Mouse (Mus musculus) small intestine, adult 2 months (tissue): ENCODE data around the gene Gan. TPM values are rescaled to one million over a fixed set of nuclear protein-coding genes. Genes with fewer than 3 reads are reported as not detected.

Experiments used
- H3K27ac ChIP-seq: fragments of 200-500 bp; 2 replicates; pipeline ENCODE4 v1.5.1; 2012; ENCODE audit warnings: low read depth, low read length, control low read depth, inconsistent platforms; ENCODE audit not compliant: insufficient read depth
- H3K27me3 ChIP-seq: fragments of 200-500 bp; 2 replicates; pipeline ENCODE4 v1.6.1; 2012; ENCODE audit warnings: mild to moderate bottlenecking, moderate library complexity, low read length, inconsistent platforms; ENCODE audit not compliant: control insufficient read depth, insufficient read depth
- H3K36me3 ChIP-seq: fragments of 200-500 bp; 2 replicates; pipeline ENCODE4 v1.6.1; 2012; ENCODE audit warnings: mild to moderate bottlenecking, low read length, control low read depth, inconsistent platforms; ENCODE audit not compliant: control insufficient read depth, insufficient read depth
- H3K4me1 ChIP-seq: fragments of 200-500 bp; 2 replicates; pipeline ENCODE4 v1.6.1; 2012; ENCODE audit warnings: low read length, inconsistent platforms, mixed read lengths; ENCODE audit not compliant: control insufficient read depth, insufficient read depth, insufficient read length
- H3K4me3 ChIP-seq: fragments of 200-500 bp; 2 replicates; pipeline ENCODE4 v1.5.1; 2012; ENCODE audit warnings: low read depth, mild to moderate bottlenecking, control low read depth, inconsistent platforms, low read length, moderate library complexity
- CTCF ChIP-seq: fragments of 200-500 bp; IDR thresholded peaks from 2 replicates; pipeline ENCODE4 v1.5.1; 2012; ENCODE audit warnings: low read depth, mild to moderate bottlenecking, control low read depth, inconsistent platforms, low read length, moderate library complexity, mixed read lengths; ENCODE audit not compliant: insufficient replicate concordance, insufficient read length; ENCODE audit errors: extremely low read depth
- POLR2A ChIP-seq: fragments of 200-500 bp; IDR thresholded peaks from 2 replicates; pipeline ENCODE4 v1.6.1; 2012; ENCODE audit warnings: low read depth, mild to moderate bottlenecking, control low read depth, inconsistent platforms, low read length, moderate library complexity
- WGBS: fragments of 180-500 bp; shearing (Covaris S2); methylation state at CpG from one replicate; pipeline ENCODE4 v1.1.7; 2018; 5-methylcytosine and 5-hydroxymethylcytosine counted together
- polyA plus RNA-seq: library from polyadenylated mRNA; depleted of rRNA; stranded (reverse); fragments of >200 nt; gene quantifications from 2 replicates; pipeline ENCODE4 v1.2.3, GENCODE M21; 2012

The Gan gene
- polyA plus RNA-seq, 1 experiment = 4.6 TPM

GRCm38 (mm10) chr8:117127063-117127462 is 30.9 kb upstream of the Gan start:
- WGBS = 87% methylated on average over 8 of the region's 8 CpGs

GRCm38 (mm10) chr8:117133702-117134101 is 24.2 kb upstream of the Gan start:
- no peaks in the 10 kb centered on the region for H3K36me3 ChIP-seq
- WGBS = 73% methylated on average over 3 of the region's 3 CpGs
- peaks cover 18% of the 10 kb centered on the region; the same call in 1 of the 2 replicates for H3K4me1 ChIP-seq
- no peak overlapping the region for H3K4me3 ChIP-seq
- H3K27ac ChIP-seq = no peak overlapping the region
- no peak for TF ChIP-seq CTCF
- TF ChIP-seq POLR2A = no peak
- no peaks in the 10 kb centered on the region for H3K27me3 ChIP-seq

More at GRCm38 (mm10) chr8:117127063-117127462, 30.9 kb upstream of the Gan start:
- no peak for TF ChIP-seq POLR2A
- TF ChIP-seq CTCF = no peak; the same call in 1 of the 2 replicates
- Histone ChIP-seq H3K36me3 (no peaks in the 10 kb centered on the region), H3K27me3 (no peaks in the 10 kb centered on the region), H3K27ac (no peak overlapping the region), H3K4me1 (peaks cover 20% of the 10 kb centered on the region; the same call in 1 of the 2 replicates), H3K4me3 (no peak overlapping the region)

GRCm38 (mm10) chr8:117136351-117136750 is 21.6 kb upstream of the Gan start:
- H3K4me1 ChIP-seq = peaks cover 18% of the 10 kb centered on the region; the same call in 1 of the 2 replicates
- no peaks in the 10 kb centered on the region for H3K36me3 ChIP-seq
- no peak for TF ChIP-seq POLR2A
- no peak for TF ChIP-seq CTCF
- 0 out of 2 replicates have a peak overlapping the region, but pooled peaks have one; percentile 14 for H3K27ac ChIP-seq
- 80% methylated on average over 4 of the region's 4 CpGs for WGBS
- H3K4me3 ChIP-seq = no peak overlapping the region
- H3K27me3 ChIP-seq = no peaks in the 10 kb centered on the region

DNA sequence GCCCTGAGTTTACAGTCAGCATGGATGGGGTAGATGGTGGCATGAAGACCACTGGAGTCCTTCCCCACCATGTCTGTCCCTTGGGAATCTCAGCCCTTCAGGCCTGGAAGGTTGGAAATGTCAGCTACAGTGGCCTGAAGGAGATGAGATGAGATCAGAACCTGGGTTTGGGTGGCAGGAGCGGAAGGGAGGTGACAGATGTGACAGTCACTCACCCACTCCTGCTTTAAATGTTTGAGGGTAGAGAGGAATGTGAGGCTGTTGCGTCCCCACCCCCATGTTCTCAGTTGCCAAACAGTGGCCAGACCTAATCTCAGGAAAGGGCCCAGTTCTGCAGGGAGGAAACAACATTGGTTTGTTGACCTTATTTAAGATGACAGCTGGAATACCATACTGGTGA is 21.2 kb upstream of the Gan start:
- 75% methylated on average over 2 of the region's 2 CpGs for WGBS
- no peak overlapping the region for H3K4me3 ChIP-seq
- no peak for TF ChIP-seq POLR2A
- no peak for TF ChIP-seq CTCF
- H3K4me1 ChIP-seq = peaks cover 17% of the 10 kb centered on the region; the same call in 1 of the 2 replicates
- H3K27me3 ChIP-seq = no peaks in the 10 kb centered on the region
- H3K27ac ChIP-seq = 0 out of 2 replicates have a peak overlapping the region, but pooled peaks have one; percentile 40
- no peaks in the 10 kb centered on the region for H3K36me3 ChIP-seq

DNA sequence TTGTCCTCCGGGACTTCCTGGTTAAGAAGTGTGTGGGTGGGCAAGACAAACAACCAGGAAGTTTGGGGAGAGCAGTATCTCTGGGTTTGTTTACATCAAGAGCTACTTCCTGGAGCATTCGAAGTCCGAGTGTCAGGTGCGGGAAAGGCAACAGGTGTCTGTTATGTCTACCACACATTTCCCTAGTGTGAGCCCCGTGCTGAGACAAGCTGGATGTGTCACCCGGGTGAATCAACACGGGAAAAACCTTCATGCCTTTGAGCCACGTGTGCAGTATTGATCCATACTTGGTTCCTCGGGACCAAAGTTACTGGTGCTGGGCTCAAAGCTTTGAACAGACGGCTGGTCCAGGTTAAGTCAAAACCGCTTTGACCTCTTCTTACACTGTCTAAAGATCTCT is 20.6 kb upstream of the Gan start:
- Histone ChIP-seq H3K27ac (peak overlapping the region; percentile 40; the same call in 1 of the 2 replicates), H3K4me3 (no peak overlapping the region), H3K36me3 (no peaks in the 10 kb centered on the region), H3K4me1 (peaks cover 17% of the 10 kb centered on the region; the same call in 1 of the 2 replicates), H3K27me3 (no peaks in the 10 kb centered on the region)
- WGBS = 19% methylated on average over 11 of the region's 11 CpGs
- TF ChIP-seq POLR2A (no peak), CTCF (no peak)

DNA sequence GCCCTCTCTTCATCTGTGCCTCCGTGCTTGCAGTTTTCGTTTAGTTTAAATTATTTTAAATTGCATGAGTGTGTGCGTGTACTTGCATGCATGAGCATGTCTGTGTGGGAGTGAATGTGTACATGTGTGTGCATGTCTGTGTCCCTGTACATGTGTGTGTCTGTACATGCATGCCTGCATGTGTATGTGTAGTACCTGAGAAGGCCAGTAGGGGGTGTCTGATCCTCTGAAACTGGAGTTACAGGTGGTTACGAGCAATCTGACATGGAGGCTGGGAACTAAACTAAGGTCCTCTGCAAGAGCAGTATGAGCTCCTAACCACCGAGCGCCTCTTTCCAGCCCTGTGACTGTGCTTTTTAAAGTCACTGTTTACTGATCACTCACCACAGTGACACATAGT is 9.4 kb upstream of the Gan start:
- Histone ChIP-seq H3K27ac (no peak overlapping the region), H3K36me3 (no peaks in the 10 kb centered on the region), H3K4me1 (no peaks in the 10 kb centered on the region), H3K4me3 (no peak overlapping the region), H3K27me3 (no peaks in the 10 kb centered on the region)
- TF ChIP-seq POLR2A (no peak), CTCF (peak; percentile 24; the same call in 1 of the 2 replicates)
- WGBS = 96% methylated on average over 6 of the region's 6 CpGs

- Histone ChIP-seq H3K4me3 (peak overlapping the region; percentile 66), H3K4me1 (peaks cover 17% of the 10 kb centered on the region; the same call in 1 of the 2 replicates), H3K27ac (peak overlapping the region; percentile 97), H3K36me3 (0 out of 2 replicates have a peak, but pooled peaks cover 4% of the 10 kb centered on the region), H3K27me3 (no peaks in the 10 kb centered on the region)
- TF ChIP-seq CTCF = no peak
- no peak for TF ChIP-seq POLR2A
- 26% methylated on average over 4 of the region's 4 CpGs for WGBS
Measured at GRCm38 (mm10) chr8:117156149-117156548, 1.8 kb upstream of the Gan start.
